Mouse (Mus musculus) lung, postnatal 0 days (tissue): ENCODE measurements at regions not wholly inside any gene's neighbourhood (a gene's known extent, or its start where the extent isn't known, plus 50 kb on each side); places are given as distances from the start of the nearest gene placed in this dataset.

Experiments used
- CTCF ChIP-seq: IDR thresholded peaks from 2 replicates; pipeline ENCODE4 v1.5.1; 2016; ENCODE audit warnings: antibody characterized with exemption, mild to moderate bottlenecking
- EP300 ChIP-seq: IDR thresholded peaks from 2 replicates; pipeline ENCODE4 v1.6.1; 2016; ENCODE audit warnings: antibody characterized with exemption, mild to moderate bottlenecking, control low read depth

- TF ChIP-seq CTCF (no peak), EP300 (no peak)
Measured at GRCm38 (mm10) chr1:128671495-128671894, 79.4 kb upstream of the Cxcr4 start.
